Mouse (Mus musculus) right cerebral cortex, postnatal 14 days (tissue): ENCODE results near the gene Dnah11.

Source experiments
- DNase-seq: peaks from one replicate; pipeline ENCODE4 v3.0.0; 2022

Gene Dnah11

DNA sequence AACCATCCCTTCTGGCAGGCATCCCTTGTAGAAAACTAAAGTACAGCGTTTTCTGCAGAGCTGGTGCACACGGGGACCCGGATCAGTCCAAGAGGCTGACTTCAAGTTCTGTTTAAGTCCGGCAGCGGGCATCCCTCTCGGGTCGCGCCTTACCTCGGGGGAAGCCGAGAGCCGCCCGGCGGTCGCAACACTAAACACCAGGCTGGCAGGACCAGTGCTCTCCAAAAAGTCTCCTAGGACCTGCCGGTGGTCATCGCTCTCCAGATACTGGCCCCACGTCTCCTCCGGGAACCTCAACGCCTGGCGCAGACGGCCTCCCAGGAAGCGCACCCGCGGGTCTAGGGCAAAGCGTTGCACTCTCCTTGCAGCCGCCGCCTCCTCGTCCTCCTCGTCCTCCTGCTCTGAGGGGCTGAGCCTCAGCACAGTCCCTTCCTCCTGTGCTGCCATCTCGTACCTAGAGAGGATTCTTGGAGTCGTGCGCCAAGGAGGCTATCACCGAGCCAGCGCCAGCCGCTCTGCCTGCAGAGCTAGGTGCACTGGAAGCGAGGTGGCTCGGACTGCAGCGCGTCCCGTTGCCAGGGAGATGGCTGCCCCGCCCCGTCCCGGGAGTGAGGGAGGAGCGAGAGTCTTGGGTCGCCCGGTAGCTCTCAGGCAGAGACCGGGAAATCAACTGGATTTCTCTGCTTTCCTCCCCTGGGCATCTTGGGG is at the start of gene Dnah11:
Dnah11 (minus strand) TSS at position 658 of the 708 bp plus-strand sequence.
- peak; percentile 53 for DNase-seq

DNA sequence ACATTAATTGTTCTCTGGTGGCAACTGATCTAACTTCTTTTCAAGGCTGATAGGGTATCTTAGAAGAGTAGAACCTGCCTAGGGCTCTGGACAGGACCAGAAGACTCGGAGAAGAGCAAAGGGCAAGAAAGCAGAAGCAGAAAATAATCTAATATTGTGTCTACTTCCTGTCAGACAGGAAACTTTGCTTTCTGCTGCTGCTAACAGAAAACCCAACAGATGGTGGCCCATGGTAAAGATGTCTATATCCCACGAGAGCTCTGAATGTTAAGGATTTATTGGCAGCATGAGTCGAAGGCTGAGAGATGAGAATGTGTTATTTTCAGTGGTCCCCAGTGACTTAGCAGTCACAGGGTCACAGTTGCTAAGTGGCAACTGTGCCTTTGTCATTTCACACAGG is 22.3 kb upstream of the Dnah11 start:
- DNase-seq, result no peak

DNA sequence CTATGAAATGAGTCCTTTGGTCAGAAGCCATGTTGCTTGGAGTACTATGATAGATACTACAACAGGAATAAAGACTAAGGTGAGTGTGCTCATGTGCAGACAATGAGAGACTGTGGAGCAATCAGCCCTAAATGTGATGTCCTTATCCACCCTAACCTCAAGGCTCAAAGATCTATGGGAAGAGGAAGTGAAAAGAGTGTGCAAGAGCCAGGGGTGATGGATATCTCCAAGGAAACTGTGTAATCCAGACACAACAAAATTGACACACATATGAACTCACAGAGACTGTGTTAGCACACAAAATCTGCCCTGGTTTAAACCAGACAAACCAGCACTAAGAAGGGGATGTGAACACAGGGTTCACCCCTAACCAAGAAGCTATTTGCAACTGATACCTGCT is 21.2 kb upstream of the Dnah11 start:
- DNase-seq, result no peak

DNA sequence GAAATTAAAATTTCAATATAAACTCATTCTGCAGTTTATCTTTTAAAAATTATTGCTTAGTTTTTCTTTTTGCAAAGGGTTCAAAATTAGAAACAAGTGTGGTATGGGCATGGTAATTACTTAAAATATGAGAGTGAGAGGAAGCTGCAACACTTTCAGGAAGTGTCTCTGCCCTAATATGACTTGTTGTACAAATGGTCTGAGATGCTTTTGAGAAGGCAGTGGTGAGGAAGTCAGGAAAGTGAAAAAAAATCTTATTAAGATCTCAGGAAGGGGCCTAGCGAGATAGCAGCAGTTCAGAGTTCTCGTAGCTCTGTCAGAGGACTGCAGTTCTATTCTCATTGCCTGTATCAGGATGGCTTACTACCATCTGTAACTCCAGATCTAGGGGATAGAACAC is 13.3 kb upstream of the Dnah11 start:
- DNase-seq, result no peak

DNA sequence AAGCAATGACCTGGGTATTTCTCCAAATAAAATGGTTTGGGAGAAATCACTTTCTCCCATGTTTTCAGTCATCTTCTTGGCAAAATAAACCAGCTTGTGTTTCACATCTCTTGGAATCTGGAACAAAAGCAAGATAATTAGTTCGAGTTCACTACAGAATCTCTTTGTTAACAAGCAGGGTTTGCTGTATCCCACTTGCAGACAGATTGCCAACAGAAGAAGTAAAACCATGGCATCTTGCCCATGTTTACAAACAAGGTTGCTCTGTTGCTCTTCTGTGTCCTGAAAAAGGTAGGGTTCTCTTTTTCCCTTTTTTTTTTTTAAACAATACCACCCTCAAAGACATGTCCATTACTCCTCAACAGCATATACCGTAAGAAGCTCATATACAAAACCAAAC is 2.3 kb downstream of the Dnah11 start:
- DNase-seq, result no peak

DNA sequence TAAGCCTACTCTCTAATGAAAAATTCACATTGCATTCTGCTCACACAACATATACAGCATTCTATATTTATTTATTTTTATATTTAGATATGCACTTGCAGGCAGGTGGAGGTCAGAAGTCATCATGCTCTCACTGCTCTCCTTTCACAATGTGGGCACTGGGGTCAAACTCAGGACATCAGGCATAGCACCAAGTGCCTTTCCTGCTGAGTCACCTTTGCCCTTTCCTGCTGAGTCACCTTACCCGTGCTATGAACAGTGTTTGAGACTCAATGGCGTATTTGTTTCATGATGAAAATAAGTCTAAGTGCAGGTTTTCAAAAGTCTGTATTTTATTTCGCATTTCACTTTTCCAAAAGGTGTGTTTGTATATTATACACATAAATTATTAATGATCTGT is 9.3 kb downstream of the Dnah11 start:
- no peak for DNase-seq

DNA sequence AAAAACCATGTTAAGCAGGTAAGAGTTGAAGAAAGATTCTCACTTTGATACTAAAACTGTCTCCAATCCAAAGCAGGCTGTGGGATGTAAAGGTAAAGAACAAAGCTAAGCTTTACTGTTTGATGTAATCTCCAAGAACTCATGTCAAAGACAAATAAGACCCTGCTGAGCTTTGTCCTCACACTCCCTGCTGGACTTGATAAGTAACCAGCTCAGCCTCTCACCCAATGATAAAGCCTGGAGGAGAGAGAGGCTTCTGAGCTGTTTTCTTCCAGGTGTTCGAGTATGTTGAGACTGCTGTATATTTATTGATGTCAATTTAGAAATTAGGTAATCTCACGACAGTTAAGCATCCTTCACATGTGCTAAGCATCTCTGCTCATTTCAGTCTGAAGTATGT is 11.2 kb downstream of the Dnah11 start:
- DNase-seq, result no peak

DNA sequence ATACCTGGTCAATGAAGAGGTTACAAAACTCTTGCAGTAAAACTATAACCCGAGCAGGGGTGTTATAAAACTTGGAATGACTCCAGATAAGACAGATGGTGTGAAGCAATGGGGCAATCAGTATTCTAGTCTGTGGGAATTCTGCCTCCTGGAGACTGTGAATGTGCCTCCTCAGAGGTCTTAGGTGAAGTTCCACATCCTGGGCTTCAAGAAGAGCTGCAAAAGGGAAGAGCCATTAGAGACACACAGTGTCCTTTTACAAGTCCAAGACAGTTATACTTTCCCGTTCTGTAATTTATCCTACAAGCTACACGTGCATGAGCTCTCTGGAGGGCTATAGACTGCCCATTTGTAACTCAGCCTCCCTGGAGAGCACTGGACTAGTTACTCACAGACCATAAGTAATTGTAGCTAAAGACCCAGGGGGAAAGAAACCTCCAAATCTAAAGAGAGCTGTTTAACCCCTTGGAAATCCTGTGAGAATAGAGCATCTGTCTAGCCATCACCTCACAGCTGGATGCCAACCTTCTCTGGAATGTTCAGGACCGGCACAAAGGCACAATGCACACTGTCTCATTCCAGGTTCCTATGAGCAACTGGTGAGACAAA is 11.9 kb downstream of the Dnah11 start:
- DNase-seq, result no peak

DNA sequence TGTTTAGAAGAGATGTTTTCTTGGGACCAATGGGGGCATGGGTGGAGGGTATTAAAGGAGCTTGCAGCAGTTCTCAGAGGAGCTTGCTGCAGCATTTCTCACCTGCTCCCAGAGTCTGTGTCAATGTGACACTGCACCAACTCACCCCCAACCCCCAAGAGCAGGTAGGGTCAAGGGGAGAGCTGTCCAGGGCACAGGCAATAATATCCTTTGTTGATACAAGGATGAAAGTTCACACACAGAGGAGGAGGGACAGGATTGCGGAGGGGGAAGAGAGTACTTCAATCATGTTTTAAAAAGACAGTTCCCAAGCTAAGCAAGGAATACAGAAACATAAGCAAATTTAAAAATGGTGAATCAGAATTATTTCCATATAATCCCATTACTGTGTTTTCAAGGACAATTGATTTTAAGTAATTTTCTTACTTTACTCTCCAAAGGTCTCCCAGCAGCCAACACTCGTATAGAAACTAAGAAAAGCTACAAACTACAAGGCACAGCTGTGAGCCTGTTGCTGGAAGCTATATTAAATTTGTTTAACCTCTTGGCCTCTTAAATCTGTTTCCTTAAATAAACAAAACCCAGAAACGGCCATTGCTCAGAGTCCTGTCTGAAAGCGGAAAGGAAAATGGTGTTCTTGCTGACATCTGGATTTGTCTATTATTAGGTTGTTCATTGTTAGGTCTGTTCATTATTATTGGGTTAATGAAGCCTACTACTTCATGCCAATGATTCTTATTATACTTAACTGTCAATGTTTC is 12.5 kb downstream of the Dnah11 start:
- DNase-seq, result no peak

DNA sequence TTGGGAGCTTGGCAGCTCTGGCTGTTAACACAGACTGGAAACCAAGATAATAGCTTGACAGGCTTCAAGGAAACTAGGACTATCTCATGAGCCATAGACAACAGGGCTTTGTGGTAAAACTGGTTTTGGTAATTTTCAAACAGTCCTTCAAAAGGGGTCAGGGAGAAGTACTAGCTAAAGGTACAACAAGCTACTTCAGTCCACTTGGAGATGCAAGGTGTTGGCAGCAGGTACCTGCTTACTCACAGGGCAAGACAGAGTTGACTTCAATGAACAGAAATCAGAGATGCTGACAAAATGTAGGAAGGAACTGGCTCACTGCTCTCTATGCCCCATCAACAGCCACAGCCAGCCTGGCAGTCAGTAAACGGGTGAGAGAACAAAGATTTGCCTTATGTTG is 14.1 kb downstream of the Dnah11 start:
- DNase-seq, result no peak

DNA sequence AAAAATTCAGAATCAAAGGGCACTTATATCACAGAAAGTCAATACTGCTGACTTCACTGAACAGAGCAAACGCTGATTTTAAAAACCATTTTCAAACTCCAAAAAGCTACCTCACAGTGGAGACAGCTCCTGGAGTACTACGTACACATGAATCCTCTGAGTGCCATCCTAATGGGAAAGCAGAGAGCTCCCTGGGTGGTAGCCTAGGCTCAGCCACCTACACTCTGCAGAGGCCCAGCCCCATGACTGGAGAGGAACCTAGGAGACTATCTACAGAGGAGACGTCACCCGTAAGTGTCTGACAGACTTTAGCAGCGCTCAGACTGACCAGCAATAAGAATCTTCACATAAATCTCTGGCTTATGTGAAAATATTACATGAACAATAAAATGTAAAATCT is 21.1 kb downstream of the Dnah11 start:
- no peak for DNase-seq

DNA sequence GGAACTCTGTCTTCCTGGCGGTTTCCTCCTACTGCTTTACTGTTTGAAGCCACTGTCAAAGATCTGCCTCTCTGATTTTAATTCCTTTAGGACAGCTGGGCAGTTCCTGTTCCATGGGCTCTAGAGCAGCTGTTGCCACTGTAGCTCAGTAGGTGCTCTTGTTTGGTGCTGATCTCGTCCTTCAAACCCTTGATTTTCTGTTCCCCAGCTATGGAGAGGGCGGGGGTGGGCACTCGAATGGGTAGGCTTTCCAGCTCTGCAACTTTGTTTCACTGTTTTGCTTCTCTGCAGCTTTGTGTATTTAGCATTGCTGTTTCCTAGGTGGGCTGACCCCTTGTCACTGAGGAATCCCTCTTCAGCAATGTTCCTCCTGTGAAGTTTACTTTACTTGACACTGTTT is 34.1 kb downstream of the Dnah11 start:
- no peak for DNase-seq

DNA sequence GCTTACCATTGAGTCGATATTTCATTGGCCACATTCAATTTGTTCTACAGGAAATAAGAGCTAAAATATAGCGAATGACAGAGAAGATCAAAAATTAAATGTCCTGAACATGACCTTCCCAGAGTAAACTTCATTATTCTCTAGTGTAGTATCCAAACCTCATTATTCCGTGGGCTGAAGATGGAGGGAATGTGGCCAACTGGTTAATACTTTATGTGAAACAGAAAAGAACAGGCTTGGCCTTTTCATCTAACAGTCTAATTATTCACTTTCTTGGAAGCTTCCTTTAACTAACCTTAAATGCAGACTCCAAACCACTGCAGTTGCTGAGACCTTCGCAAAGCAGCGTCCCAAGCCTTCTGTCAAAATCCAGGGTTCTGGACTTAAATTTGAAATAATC is 41.9 kb downstream of the Dnah11 start:
- DNase-seq, result no peak

DNA sequence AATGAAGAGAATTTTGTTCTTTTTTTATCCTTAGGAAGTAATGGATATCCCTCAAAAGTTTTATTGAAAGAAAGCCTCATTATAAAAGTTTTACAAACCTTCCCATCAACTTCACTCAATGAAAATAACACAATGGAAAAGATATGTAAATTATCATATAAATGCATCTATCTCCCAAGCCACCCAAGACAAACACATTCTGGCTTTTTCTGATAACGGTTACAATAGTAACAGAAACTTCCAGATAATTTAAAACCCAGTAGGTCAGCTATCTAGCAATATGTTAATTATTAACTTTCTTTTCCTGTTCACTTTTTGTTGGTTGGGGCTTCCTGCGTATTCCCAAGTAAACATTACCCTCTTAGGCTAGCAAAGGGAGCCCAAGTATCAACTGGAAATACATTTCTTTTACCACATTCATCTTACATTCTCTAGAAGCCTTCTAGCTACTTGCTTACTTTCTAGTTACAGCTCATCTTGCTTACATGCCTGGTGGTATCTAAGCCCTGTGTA is 51.3 kb downstream of the Dnah11 start:
- DNase-seq, result no peak

DNA sequence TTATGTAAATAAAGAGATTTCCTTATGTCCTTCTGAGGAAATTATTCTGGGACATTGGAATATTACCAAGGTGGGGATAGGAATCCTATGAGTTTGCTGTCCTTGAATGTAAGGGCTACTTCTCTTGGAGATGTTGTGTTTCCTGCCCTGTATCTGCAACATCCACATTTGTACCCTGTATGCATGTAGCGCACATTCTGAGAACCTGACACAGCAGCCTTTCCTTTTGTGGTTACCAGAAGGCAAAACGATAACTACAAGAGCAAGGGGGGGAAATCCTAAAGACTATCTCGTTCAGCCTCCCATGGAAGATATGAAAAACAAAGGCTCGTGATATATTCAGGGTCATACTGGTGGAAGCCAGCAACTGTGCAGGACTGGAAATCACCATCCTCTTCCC is 70.7 kb downstream of the Dnah11 start:
- DNase-seq, result no peak

DNA sequence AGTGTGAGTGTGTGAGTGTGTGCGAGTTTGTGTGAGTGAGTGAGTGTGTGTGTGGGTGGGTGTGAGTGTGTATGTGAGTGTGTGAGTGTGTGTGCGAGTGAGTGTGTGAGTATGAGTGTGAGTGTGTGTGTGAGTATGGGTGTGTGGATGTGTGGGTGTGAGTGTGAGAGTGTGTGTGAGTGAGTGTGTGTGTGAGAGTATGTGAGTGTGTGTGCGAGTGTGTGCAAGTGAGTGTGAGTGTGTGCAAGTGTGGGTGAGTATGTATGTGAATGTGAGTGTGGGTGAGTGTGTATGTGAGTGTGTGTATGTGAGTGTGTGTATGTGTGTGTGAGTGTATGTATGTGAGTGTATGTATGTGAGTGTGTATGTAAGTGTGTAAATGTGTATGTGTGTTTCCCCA is 79.2 kb downstream of the Dnah11 start:
- DNase-seq, result no peak

DNA sequence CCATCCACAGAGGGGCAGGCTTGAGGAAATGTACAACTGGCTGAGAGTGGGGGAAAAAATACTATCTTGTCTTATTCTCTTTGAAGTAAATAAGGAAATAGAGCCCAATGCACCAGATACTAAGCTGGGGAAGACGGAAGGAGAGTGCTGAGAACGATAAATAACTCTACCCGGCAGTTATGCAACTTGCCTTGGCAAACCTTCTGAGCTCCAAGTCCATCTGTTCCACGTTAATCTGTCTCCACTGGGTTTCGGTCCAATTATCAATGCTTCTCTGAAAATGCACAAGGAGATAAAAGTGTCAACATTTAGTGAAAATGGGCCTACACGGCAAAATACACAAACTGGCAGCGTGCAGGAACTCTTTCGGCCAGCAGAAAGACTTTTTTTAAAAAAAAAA is 86.2 kb downstream of the Dnah11 start:
- DNase-seq, result no peak

DNA sequence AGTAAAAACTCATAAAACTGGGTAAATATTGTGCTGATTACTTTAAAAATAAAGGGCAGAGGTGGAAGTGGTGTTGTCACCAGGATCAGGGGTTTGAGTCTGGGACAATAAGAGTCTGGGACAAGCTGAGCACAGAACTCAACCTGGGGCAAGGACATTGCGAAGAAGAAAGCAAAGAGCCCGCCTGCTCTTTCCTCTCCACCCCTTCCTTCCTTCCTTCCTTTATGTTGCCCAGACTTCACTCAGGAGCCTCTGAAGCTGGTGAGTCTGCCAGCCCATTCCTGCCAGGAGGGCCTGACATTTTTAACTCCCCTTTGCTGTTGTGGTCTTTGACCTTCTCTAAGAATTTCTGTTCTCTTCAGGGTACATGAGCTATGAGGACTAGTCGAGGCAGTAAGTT is 86.9 kb downstream of the Dnah11 start:
- no peak for DNase-seq

DNA sequence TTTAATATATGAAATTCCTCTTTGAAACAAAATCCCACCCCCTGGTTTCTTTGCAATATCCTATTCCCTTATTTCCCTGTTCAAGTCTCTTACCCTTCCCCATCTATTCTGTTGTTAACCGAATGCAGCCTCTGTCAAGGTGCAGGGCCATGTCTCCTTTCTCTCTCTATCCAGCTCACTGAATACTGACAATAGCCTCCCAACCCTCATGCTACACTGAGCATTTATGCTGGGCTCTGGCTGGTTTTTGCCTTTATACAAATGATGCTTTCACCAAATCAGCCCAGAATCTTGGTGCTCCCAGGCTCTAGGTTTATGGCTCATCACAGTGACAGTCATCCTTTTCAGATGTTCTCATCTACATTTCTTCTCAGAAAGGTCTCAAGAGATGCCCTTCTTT is 91.1 kb downstream of the Dnah11 start:
- no peak for DNase-seq

DNA sequence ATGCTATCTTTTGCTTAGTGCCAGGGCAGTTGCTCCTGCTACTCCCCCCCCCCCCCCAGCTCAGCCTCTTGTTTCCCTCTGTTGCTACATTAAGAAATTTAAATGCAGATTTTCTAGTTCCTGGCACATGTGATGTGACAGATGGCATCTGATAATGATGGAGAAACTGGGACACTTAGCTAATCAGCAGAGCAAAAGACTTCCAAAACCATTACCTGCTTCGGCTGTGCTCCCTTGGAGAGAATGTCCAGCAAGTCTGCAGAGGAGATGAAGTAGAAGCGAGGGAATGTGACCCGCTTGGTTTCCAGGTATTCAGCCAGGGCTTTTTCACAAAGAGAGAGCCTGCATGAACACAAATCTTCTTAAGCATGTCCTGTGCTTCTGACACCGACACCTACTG is 94.3 kb downstream of the Dnah11 start:
- no peak for DNase-seq

DNA sequence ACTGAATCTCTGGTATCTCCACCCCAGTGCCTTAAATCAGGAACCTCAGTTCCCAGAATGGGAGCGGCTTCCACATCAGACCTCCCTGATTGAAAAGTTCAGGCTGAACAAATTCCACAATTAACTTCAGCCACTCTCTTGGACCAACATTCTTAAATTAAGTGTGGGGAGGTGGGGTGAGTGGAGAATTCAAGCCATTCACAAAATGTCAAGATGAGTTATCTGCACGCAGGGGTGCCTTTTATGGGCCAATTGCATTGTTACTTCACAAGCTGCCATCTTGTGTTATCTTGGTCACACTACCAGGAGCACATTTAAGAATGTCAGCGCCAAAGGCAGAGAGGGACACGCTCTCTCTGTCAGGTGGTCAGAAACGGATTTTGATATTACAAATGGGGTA is 99.1 kb downstream of the Dnah11 start:
- no peak for DNase-seq

DNA sequence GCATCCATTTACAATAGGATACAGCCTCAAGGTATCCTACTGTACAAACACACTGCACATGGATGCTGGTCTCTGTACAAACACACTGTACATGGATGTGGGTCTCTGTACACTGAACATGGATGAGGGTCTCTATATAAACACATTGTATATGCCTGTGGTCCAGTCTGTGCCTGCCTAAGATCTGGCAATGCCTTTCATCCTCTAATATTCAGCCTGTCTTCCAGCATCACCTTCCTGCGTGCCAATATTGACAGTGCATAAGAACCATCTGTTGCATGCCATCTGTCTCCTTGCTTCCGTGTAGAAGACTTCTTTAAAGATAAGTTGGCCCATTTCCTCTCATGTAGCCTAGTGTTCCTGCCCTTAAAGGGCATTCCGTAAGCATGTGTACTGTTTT is 100.6 kb downstream of the Dnah11 start:
- no peak for DNase-seq

DNA sequence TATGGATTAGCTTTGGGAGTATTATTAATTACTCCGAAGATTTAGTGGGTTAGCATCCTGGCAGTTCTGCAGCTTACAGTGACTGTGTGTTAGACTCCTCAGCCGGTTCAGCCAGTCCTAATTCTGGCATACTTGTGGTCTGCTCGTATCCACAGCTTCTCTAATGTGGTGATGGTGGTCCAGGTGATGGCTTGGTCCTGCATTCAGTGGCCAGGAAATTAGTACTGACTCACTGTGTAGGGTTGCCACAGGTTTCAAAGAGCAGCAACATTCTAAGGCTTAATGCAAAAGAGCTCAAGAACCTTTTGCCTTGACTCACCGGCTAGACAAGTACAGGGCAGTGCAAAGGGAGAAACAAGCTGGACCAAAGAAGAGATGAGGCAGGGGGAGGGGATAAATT is 103.9 kb downstream of the Dnah11 start:
- DNase-seq, result no peak

DNA sequence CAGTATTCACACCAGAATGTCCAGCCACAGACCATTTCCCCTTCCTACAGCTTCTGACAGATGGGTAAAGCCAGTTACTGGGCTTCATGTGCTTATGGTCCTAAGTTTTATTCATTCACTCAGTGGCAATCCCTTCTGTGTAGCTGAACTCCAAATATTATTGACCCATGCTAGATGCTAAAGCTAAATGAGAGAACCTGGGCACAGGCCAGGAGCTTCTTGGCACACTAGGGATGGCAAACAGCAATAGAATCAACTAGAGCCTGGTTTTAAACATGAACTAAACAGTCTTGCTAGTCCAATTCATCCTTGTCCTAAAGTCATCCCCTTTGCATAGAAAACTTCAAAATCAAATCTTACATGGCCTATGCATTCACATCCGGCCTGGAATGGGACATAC is 113.6 kb downstream of the Dnah11 start:
- DNase-seq, result no peak
